Mouse (Mus musculus): ENCODE results near the gene Gm20517.

The Gm20517 gene

GRCm38 (mm10) chr17:47682836-47683235 lies 71.4 kb downstream of the Gm20517 start:
- no peak for DNase-seq

- DNase-seq = peak; percentile 95
Observed at GRCm38 (mm10) chr17:47687409-47688343, 76.3 kb downstream of the Gm20517 start.

- DNase-seq = no peak
Observed at GRCm38 (mm10) chr17:47688344-47688607, 76.9 kb downstream of the Gm20517 start, which contains the start of gene Tomm6. Tomm6 (minus strand) TSS chr17:47688386.

- peak; percentile 60 to 62 for DNase-seq
Observed at GRCm38 (mm10) chr17:47688608-47689575, 77.5 kb downstream of the Gm20517 start, which contains the start of gene Frs3. Frs3 (plus strand) TSS chr17:47689030.

GRCm38 (mm10) chr17:47689894-47690293 lies 78.5 kb downstream of the Gm20517 start:
- no peak for DNase-seq

- no peak for DNase-seq
Observed at GRCm38 (mm10) chr17:47691650-47692049, 80.3 kb downstream of the Gm20517 start.

GRCm38 (mm10) chr17:47693671-47694441 lies 82.5 kb downstream of the Gm20517 start:
- DNase-seq = peak in 1 of 2 experiments; percentile 6

GRCm38 (mm10) chr17:47694442-47694502 lies 82.9 kb downstream of the Gm20517 start, which contains the start of gene Gm21981:
Gm21981 (minus strand) TSS chr17:47694455.
- no peak for DNase-seq

GRCm38 (mm10) chr17:47694503-47695336 lies 83.3 kb downstream of the Gm20517 start, which contains the start of gene Prickle4:
Prickle4 (minus strand) TSS chr17:47694736.
- DNase-seq = peak; percentile 97

GRCm38 (mm10) chr17:47695337-47695710 lies 83.9 kb downstream of the Gm20517 start:
- peak in 1 of 2 experiments; percentile 18 for DNase-seq

- DNase-seq = no peak
Observed at GRCm38 (mm10) chr17:47698156-47698555, 86.8 kb downstream of the Gm20517 start.

- DNase-seq = no peak
Observed at GRCm38 (mm10) chr17:47699055-47699454, 87.7 kb downstream of the Gm20517 start.

GRCm38 (mm10) chr17:47701793-47702192 lies 90.4 kb downstream of the Gm20517 start:
- no peak for DNase-seq

- DNase-seq = no peak
Observed at GRCm38 (mm10) chr17:47702548-47703345, 91.4 kb downstream of the Gm20517 start.

GRCm38 (mm10) chr17:47703556-47703955 lies 92.2 kb downstream of the Gm20517 start:
- no peak for DNase-seq

GRCm38 (mm10) chr17:47704692-47705091 lies 93.3 kb downstream of the Gm20517 start:
- DNase-seq = peak; percentile 19

- DNase-seq = no peak
Observed at GRCm38 (mm10) chr17:47706196-47706595, 94.8 kb downstream of the Gm20517 start.

- no peak for DNase-seq
Observed at GRCm38 (mm10) chr17:47707961-47708360, 96.6 kb downstream of the Gm20517 start.

- no peak for DNase-seq
Observed at GRCm38 (mm10) chr17:47708972-47709371, 97.6 kb downstream of the Gm20517 start.

- no peak for DNase-seq
Observed at GRCm38 (mm10) chr17:47710036-47710435, 98.6 kb downstream of the Gm20517 start.

GRCm38 (mm10) chr17:47711883-47712282 lies 100.5 kb downstream of the Gm20517 start:
- no peak for DNase-seq

Measured in B cell, adult 2 months (primary cell).